Mouse (Mus musculus): ENCODE data around the gene Smpd4.

Gene Smpd4

DNA sequence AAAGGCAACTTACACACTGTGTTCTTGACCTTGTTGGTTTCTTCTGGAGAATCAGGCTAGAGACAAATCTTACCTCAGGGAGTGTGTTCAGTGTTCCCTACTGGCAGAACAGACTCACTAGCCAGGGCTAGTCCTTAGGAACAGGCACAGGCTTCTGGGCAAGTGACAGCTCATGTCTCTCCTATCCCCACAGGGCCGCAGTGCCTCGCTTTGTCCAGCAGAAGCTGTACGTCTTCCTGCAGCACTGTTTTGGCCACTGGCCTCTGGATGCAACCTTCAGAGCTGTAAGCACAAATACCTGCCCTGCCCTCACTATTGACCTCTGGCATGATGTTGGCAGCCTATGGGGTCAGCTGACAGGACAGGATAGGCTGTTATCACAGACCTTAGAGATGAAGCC, 19.9 kb downstream of the Smpd4 start:
- DNase-seq: no peak

- no peak for DNase-seq
Observed at GRCm38 (mm10) chr16:17639951-17640350, 20.8 kb downstream of the Smpd4 start.

DNA sequence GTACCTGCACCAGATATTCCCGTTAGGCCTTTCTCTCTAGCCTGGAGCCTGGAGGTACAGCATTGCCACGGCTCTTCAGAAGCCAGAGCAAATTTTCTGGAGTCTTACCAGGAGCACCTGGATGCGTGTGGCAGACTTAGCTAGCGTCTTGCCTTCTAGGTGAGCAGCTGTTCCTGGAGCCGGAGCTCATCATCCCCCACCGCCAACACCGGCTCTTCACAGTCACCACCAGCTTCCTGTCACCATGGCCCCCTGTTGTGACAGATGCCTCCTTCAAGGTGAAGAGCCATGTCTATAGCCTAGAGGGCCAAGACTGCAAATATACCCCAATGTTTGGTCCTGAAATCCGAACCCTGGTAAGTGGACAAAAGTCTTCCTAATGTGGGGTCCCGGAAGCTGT, 21.6 kb downstream of the Smpd4 start:
- no peak for DNase-seq

- DNase-seq: peak; percentile 30
Observed at GRCm38 (mm10) chr16:17641301-17641700, 22.1 kb downstream of the Smpd4 start.

GRCm38 (mm10) chr16:17642311-17642710, 23.2 kb downstream of the Smpd4 start:
- DNase-seq: no peak

GRCm38 (mm10) chr16:17643437-17643990, 24.4 kb downstream of the Smpd4 start:
- no peak for DNase-seq

- DNase-seq: peak; percentile 86
Observed at GRCm38 (mm10) chr16:17646310-17647114, 27.4 kb downstream of the Smpd4 start, which contains the start of gene Ccdc74a. Gene Ccdc74a (plus strand): TSS chr16:17646470.

DNA sequence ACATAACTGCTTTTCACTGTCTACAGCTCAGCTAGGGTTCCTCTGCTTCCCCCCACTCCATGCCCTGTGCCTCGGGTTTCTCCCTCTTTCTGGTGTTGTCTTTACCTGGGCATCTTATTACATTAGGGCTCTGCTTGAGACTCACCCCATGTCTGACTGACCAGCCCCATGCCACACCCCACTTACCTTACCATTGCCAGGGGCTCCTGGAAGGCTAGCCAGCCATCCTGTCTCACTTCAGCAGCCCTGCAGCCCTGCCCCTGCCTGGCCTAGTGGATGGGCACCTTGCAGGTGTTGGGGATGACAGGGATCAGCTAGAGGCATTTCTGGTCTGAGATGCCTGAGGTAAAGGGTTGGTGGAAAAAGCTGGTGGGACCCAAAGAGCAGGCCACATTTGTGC, 28.0 kb downstream of the Smpd4 start:
- DNase-seq: no peak

DNA sequence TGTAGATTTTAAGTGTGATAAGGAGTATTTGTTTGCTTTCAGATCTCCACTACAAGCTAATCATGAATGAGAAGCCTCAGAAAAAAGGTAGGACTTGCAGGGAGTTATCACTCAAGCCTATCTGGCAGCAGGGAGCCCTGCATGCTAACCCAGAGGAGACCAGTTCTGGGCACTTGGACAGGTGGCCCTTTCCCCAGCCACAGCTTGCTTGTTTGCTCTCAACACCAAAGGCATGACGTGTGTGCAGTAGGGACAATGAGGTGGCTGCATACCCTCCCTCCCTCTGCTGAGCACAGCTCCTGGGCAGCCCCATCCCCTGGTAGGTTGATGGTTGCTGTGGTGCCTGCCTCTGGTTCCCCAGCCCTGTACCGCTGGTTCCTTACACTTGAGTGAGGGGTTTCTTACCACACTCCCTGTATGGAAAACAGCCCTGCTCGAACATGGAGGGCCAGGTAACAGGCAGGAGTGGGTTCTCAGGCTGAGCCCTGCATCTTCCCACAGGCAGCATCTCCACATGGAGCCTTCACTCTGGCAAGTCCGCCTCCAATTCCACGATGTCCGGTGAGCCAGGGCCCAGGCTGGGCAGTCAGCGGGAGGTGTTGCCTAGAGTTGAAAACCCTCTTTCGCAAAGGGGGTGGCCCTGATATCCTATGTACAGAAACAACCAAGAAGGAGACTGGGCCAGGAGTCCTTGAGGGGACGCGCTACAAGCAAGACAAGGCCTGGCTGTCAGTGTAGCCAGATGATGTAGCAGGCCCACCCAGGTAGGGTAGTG, 28.6 kb downstream of the Smpd4 start:
- DNase-seq: no peak

- no peak for DNase-seq
Observed at GRCm38 (mm10) chr16:17649925-17650605, 30.9 kb downstream of the Smpd4 start.

DNA sequence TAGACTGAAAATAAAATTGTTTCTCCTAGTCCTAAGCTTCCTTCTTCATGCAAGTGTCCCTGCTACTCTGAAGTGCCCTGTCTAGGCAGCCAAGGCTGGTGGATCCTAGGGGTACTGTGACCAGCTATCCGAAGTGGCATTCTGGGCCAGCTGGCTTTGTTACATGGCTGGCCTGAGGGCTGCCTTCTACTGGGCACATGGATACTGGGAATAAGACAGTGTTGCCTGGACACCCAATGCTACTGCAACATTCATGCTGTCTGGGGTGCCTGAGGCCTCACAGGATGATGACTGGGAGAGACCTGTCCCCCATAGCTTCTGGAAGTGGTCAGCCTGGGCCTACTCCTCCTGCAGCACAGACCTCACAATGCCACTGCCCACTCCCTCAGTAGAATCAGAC, 31.6 kb downstream of the Smpd4 start:
- no peak for DNase-seq

- no peak for DNase-seq
Observed at GRCm38 (mm10) chr16:17652607-17653006, 33.5 kb downstream of the Smpd4 start.

GRCm38 (mm10) chr16:17653601-17654000, 34.4 kb downstream of the Smpd4 start:
- no peak for DNase-seq

- DNase-seq: no peak
Observed at GRCm38 (mm10) chr16:17654188-17654795, 35.1 kb downstream of the Smpd4 start.

DNA sequence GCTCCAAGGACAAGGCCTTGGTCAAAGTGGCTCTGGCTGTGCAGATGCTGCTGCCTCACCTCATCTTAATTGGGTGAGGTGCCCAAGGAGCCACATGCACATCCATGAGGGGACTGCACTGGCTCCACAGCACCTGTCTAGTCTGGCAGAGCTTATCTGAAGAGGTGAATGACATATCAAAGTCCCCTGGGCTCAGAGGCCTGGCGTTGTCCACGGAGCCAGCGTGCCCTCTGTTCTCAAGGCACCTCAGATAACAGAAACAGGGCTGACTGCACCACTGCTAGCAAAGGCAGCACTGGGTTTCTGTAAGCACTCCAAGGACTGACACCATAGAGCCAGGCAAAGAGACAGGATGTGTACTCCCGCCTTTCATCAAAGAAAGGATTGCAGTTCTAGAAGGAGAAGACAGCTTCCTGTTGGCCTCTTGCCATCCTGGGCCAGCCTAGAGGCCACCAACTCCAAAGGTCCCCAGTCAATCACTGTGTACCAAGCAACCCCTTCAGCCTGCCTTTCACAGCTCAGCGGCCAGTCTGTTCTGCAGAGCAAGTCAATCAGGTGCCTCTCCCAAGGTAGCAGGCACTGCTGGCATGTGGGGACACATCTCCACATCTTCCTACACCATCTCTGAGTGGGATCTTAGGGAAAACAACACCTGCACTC, 37.2 kb downstream of the Smpd4 start:
- no peak for DNase-seq

DNA sequence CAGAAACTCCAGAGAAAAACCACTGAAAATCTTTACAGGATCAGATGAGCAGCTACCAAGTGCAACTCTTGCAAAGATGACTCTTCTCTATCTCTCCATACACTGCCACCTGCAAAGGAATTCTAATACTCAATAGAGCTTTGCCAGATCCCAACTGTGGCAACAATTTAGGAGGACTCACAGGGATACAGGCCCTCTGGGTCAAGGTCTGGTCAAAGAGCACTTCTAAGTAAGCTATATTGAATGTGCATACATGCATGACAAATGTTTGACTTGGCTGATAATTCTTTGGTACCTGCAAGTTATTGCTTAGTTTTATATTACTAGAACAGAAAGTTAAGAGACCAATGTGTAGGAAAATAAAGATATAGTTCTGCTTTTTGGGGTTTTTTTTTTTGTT, 46.4 kb downstream of the Smpd4 start:
- DNase-seq: no peak

GRCm38 (mm10) chr16:17669886-17670285, 50.7 kb downstream of the Smpd4 start:
- no peak for DNase-seq
